Mouse (Mus musculus) right cerebral cortex, adult 2 months (tissue): ENCODE results near the gene Padi1.

Experiments used
- DNase-seq, 2 experiments: peaks; one replicate each; pipeline ENCODE4 v3.0.0; 2021 to 2022; ENCODE audit warnings: low spot score in 2 of 2

The Padi1 gene

GRCm38 (mm10) chr4:140784292-140784945 lies 61.2 kb downstream of the Padi1 start:
- DNase-seq = no peak

- DNase-seq = no peak
These were observed 62.8 kb downstream of the Padi1 start for GRCm38 (mm10) chr4:140782821-140783220.

- no peak for DNase-seq
These were observed 65.1 kb downstream of the Padi1 start for GRCm38 (mm10) chr4:140780507-140780906.

GRCm38 (mm10) chr4:140779803-140780397 lies 65.7 kb downstream of the Padi1 start:
- no peak for DNase-seq

- no peak for DNase-seq
These were observed 69.0 kb downstream of the Padi1 start for GRCm38 (mm10) chr4:140776623-140777022.

- DNase-seq = no peak
These were observed 69.7 kb downstream of the Padi1 start for GRCm38 (mm10) chr4:140775876-140776275.

- no peak for DNase-seq
These were observed 70.7 kb downstream of the Padi1 start for GRCm38 (mm10) chr4:140774893-140775292.

GRCm38 (mm10) chr4:140774025-140774800 lies 71.4 kb downstream of the Padi1 start, which contains the start of gene Padi4:
Padi4 (minus strand) TSS chr4:140774236.
- no peak for DNase-seq

- no peak for DNase-seq
These were observed 74.5 kb downstream of the Padi1 start for GRCm38 (mm10) chr4:140771091-140771490.

GRCm38 (mm10) chr4:140770433-140770832 lies 75.1 kb downstream of the Padi1 start:
- no peak for DNase-seq

- DNase-seq = no peak
These were observed 76.6 kb downstream of the Padi1 start for GRCm38 (mm10) chr4:140768973-140769372.

GRCm38 (mm10) chr4:140765936-140766335 lies 79.6 kb downstream of the Padi1 start:
- no peak for DNase-seq

GRCm38 (mm10) chr4:140763158-140763557 lies 82.4 kb downstream of the Padi1 start:
- DNase-seq = no peak
